Mouse (Mus musculus) olfactory bulb, adult 2 months (tissue): ENCODE data around the gene Angptl4. TPM values are rescaled to one million over a fixed set of nuclear protein-coding genes. Genes with fewer than 3 reads are reported as not detected.
"Not testable (repeated sequence)": the region's sequence is repeated elsewhere in the genome, so short reads cannot be mapped to it uniquely, and the experiment has no call there.

Experiments used
- H3K27ac ChIP-seq: fragments of 200-500 bp; 2 replicates; pipeline ENCODE4 v1.5.1; 2012; ENCODE audit warnings: low read depth, low read length; ENCODE audit not compliant: insufficient read depth
- H3K4me1 ChIP-seq: fragments of 200-500 bp; 2 replicates; pipeline ENCODE4 v1.6.1; 2012; ENCODE audit warnings: low read length; ENCODE audit not compliant: control insufficient read depth, insufficient read depth
- H3K4me3 ChIP-seq: fragments of 200-500 bp; 2 replicates; pipeline ENCODE4 v1.5.1; 2012; ENCODE audit warnings: mild to moderate bottlenecking, low read depth, low read length, moderate library complexity; ENCODE audit not compliant: insufficient read depth
- CTCF ChIP-seq: fragments of 200-500 bp; IDR thresholded peaks from 2 replicates; pipeline ENCODE4 v1.5.1; 2012; ENCODE audit warnings: low read depth, mild to moderate bottlenecking, low read length, moderate library complexity; ENCODE audit not compliant: insufficient read depth
- POLR2A ChIP-seq: fragments of 200-500 bp; IDR thresholded peaks from 2 replicates; pipeline ENCODE4 v1.6.1; 2012; ENCODE audit warnings: mild to moderate bottlenecking, low read depth, low read length, moderate library complexity; ENCODE audit not compliant: insufficient read depth
- WGBS: fragments of 180-500 bp; shearing (Covaris S2); methylation state at CpG from one replicate; pipeline ENCODE4 v1.1.7; 2018; 5-methylcytosine and 5-hydroxymethylcytosine counted together
- polyA plus RNA-seq: library from polyadenylated mRNA; stranded (reverse); fragments of >200 nt; gene quantifications from 2 replicates; pipeline ENCODE4 v1.2.4, GENCODE M21; 2012; ENCODE audit warnings: low replicate concordance; ENCODE audit not compliant: missing spikeins, insufficient read depth, insufficient read length

The Angptl4 gene
- polyA plus RNA-seq = not detected in 2 replicates

DNA sequence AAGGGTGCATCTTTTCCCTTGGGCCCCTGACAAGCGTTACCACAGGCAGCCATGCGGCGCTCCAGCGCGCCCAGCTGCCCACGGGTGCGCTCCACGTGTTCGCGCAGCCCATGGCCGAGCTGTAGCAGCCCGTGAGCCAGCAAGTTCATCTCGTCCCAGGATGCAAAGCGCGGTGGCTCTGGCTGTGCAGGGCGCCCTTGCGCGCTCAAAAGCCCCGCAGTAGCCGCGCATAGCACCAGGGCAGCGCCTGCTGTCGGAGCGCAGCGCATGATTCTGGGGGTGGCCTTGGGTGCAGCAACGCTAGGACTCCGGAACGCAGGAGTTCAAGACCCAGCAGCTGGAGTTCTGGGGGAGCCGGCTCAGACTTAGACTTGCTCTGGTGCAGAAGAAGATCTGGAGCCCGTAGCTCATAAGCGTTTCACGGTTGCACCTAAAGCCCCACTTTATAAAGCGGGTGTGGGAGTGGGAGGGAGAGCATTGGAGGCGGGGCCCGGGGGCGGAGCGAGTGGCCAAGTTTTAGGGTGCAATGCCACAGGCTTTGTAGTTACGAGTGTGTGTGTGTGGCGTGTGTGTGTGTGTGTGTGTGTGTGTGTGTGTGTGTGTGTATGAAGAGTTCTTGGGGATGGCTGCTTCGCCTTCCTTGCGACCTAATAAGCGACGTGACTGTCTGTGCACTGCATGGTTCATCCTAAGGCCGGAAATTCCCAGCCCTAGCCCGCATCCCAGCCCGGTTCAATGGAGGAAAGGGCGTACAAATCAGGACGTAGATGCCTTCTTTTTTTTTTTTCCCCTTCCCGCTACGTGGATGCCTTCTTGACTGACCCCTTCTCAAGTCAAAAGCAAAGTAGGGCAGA, at the start of gene Angptl4:
TSS of gene Angptl4 (minus strand) at position 707 of the 854 bp plus-strand sequence.
- Histone ChIP-seq H3K27ac (peak within 1 kb of the TSS; percentile 34), H3K4me1 (peaks cover 19% of the 10 kb centered on the region), H3K4me3 (peak within 1 kb of the TSS; percentile 44)
- WGBS = 2% methylated on average over 50 of the region's 50 CpGs
- 0 out of 2 replicates have a peak, but pooled peaks have one; percentile 10 for TF ChIP-seq CTCF
- peak; percentile 30; the same call in 1 of the 2 replicates for TF ChIP-seq POLR2A

- TF ChIP-seq CTCF = no peak
- TF ChIP-seq POLR2A = no peak
- H3K4me3 ChIP-seq = no peak overlapping the region
- peaks cover 3% of the 10 kb centered on the region; the same call in 1 of the 2 replicates for H3K4me1 ChIP-seq
- 79% methylated on average over 10 of the region's 10 CpGs for WGBS
- no peak overlapping the region for H3K27ac ChIP-seq
These were observed 47.9 kb upstream of the Angptl4 start for GRCm38 (mm10) chr17:33829561-33829960.

DNA sequence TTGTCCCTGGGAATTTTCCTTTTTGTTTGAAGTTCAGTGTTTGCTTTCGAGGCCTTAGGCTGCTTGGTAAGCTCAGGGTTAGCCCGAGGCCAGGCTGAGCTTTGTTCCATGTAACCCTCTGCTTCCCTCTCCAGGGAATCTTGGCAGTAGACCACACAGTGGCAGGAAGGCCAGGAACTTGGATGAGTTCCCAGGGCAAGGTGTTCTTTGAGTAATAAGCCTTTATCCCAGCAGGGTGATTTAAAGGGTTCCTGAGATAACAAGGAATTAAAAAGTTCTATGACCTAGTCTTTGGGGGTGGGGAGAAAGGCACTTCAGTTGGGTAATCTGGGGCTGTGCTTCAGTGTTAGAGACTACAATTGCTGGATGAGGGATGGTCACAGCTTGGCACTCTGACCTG, 47.3 kb upstream of the Angptl4 start:
- Histone ChIP-seq H3K27ac (no peak overlapping the region), H3K4me1 (peaks cover 3% of the 10 kb centered on the region; the same call in 1 of the 2 replicates), H3K4me3 (no peak overlapping the region)
- TF ChIP-seq CTCF (no peak), POLR2A (no peak)
- 19% methylated on average over 2 of the region's 2 CpGs for WGBS

- TF ChIP-seq POLR2A (no peak), CTCF (no peak)
- no peak overlapping the region for H3K27ac ChIP-seq
- H3K4me3 ChIP-seq = no peak overlapping the region
- 0% methylated on average over 3 of the region's 3 CpGs for WGBS
- peaks cover 8% of the 10 kb centered on the region; the same call in 1 of the 2 replicates for H3K4me1 ChIP-seq
These were observed 45.2 kb upstream of the Angptl4 start for GRCm38 (mm10) chr17:33826850-33827249.

DNA sequence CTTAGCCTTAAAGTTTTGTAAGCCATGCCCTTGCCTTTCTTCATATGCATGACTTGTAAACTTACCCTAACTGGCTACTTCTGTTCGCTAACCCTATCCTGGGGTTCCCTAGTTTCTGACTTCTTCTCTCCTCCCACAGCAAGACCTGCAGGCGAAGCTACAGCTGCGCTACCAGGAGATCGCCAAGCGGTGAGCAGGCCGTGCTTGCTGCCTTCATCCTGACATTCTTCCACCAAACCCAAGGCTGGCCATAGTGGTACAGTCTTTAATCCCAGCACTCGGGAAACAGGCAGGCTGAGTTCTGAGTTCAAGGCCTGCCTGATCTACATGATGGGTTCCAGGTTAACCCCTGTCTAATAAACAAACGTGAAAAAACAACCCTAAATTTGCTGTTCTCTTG, 43.8 kb upstream of the Angptl4 start:
- no peak overlapping the region for H3K4me3 ChIP-seq

DNA sequence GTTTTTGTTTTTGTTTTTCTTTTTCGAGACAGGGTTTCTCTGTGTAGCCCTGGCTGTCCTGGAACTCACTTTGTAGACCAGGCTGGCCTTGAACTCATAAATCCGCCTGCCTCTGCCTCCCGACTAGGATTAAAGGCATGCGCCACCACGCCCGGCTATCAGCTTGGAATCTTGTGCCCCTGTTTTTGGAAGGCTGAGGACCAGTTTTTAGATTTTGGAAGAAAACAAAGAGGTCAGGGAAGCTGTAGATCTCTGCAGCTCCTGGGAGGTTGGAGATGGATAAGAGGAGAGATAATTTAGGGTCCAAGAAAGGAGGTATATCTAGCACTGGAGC, 43.3 kb upstream of the Angptl4 start:
- peak overlapping the region; percentile 72 for H3K4me3 ChIP-seq
- not testable (repeated sequence) for H3K27ac ChIP-seq, H3K4me1 ChIP-seq
- WGBS = 10% methylated on average over 6 of the region's 6 CpGs

More for the DNA sequence above, 43.8 kb upstream of the Angptl4 start:
- Histone ChIP-seq H3K27ac (no peak overlapping the region), H3K4me1 (peaks cover 9% of the 10 kb centered on the region; the same call in 1 of the 2 replicates)
- no peak for TF ChIP-seq CTCF
- TF ChIP-seq POLR2A = no peak
- 83% methylated on average over 8 of the region's 8 CpGs for WGBS

DNA sequence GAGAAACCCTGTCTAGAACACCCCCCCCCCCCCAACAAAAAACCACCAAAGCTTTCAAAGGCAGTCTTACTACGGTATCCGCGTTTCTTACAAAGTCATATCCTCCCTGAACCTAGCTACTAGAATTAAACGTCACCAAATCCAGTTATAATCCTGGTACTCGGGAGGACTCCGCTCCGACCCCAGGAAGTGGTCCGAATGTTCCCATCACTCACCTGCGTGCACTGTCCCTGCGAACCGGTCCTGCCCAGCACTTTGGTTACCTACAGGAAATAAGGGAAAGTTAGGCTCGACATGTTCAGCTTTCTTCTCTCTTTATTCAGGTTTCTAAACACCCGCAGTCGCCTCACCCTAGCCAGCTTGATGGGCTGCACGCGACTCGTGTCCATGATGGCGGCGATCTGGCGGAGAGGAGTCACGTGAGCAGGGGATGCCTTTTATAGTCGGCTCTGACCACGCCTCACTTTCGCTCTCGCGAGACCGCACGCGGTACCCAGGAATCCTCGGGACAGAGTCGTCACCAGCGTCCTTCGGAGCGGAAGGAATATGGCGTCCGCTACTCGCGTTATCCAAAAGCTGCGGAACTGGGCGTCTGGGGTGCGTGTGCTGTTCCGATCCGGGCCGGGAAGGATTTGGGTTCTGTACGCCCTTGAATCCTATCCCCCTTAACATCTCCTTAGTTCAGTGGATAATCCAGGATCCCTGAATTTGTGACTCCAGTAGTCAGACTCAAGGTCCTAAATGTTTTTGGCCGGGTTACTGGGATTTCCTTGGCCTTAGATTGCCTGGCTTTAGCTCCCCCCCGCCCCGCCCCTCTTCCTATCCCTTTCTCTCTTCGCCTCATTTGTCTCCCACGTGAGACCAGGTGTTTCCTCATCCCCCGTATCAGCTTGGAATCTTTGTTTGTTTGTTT, 42.7 kb upstream of the Angptl4 start, which contains the start of the genes Rps28 and Ndufa7:
TSS of gene Rps28 (minus strand) at position 479 of the 913 bp plus-strand sequence.
TSS of gene Ndufa7 (plus strand) at position 489 of the 913 bp plus-strand sequence.
- under 1% methylated on average over 51 of the region's 51 CpGs for WGBS
- peak; percentile 96 for TF ChIP-seq POLR2A
- no peak for TF ChIP-seq CTCF
- Histone ChIP-seq H3K27ac (peak within 1 kb of the TSS; percentile 75), H3K4me3 (peak within 1 kb of the TSS; percentile 72), H3K4me1 (peaks cover 9% of the 10 kb centered on the region; the same call in 1 of the 2 replicates)

DNA sequence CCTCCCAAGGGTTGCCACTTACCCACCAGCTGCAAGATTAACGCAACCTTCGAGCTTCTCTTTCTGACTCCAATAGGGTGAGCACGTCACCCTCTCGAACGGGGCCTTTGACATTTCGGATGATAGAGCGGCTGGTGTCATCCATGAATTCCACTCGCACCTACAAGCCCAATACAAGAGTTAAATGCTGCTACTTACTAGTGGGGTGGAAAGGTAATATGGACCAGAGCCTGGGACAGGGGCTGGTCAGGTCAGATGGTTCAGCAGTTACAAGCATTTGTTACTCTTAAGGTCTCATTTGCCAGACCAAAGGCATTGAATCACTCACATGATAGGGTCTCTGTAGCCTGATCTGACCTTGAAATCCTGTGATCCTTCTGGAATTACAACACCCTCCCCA, 41.5 kb upstream of the Angptl4 start:
- Histone ChIP-seq H3K4me1 (peaks cover 12% of the 10 kb centered on the region), H3K4me3 (0 out of 2 replicates have a peak overlapping the region, but pooled peaks have one; percentile 72)
- not testable (repeated sequence) for H3K27ac ChIP-seq
- WGBS = 69% methylated on average over 8 of the region's 8 CpGs
